Mouse (Mus musculus): Measurements from ENCODE around the gene Camsap3. TPM values are rescaled to one million over a fixed set of nuclear protein-coding genes. Genes with fewer than 3 reads are reported as not detected.

The Camsap3 gene
- polyA plus RNA-seq, 1 experiment = 2.7 TPM

GRCm38 (mm10) chr8:3599219-3599618 is 12.1 kb downstream of the Camsap3 start:
- WGBS = 100% methylated on average over 1 of the region's 1 CpGs

GRCm38 (mm10) chr8:3600401-3600800 is 13.3 kb downstream of the Camsap3 start:
- TF ChIP-seq CTCF (IDR thresholded peaks at IDR 0.05; ENCODE audit: borderline replicate concordance, control insufficient read depth, extremely low read depth, insufficient read depth, low read length, poor library complexity) (no peak), POLR2A (IDR thresholded peaks at IDR 0.05; ENCODE audit: control insufficient read depth, extremely low read depth, insufficient read depth, low read length, poor library complexity) (no peak)
- WGBS = 95% methylated on average over 6 of the region's 6 CpGs
- H3K27me3 ChIP-seq (ENCODE audit: control insufficient read depth, insufficient read depth, low read length) = no peaks in the 10 kb centered on the region
- H3K36me3 ChIP-seq (ENCODE audit: control insufficient read depth, insufficient read depth, low read length) = no peaks in the 10 kb centered on the region
- H3K27ac ChIP-seq (ENCODE audit: control insufficient read depth, insufficient read depth, low read length) = no peak overlapping the region
- no peaks in the 10 kb centered on the region for H3K4me1 ChIP-seq (replicated peaks; ENCODE audit: control insufficient read depth, insufficient read depth, low read length)
- no peak overlapping the region for H3K4me3 ChIP-seq (ENCODE audit: control insufficient read depth, insufficient read depth, low read length)
- no peak for DNase-seq

More at GRCm38 (mm10) chr8:3599219-3599618, 12.1 kb downstream of the Camsap3 start:
- no peaks in the 10 kb centered on the region for H3K4me1 ChIP-seq (replicated peaks; ENCODE audit: control insufficient read depth, insufficient read depth, low read length)
- no peaks in the 10 kb centered on the region for H3K36me3 ChIP-seq (ENCODE audit: control insufficient read depth, insufficient read depth, low read length)
- H3K4me3 ChIP-seq (ENCODE audit: control insufficient read depth, insufficient read depth, low read length) = no peak overlapping the region
- no peak for DNase-seq
- no peaks in the 10 kb centered on the region for H3K27me3 ChIP-seq (ENCODE audit: control insufficient read depth, insufficient read depth, low read length)
- TF ChIP-seq POLR2A (IDR thresholded peaks at IDR 0.05; ENCODE audit: control insufficient read depth, extremely low read depth, insufficient read depth, low read length, poor library complexity) (no peak), CTCF (IDR thresholded peaks at IDR 0.05; ENCODE audit: borderline replicate concordance, control insufficient read depth, extremely low read depth, insufficient read depth, low read length, poor library complexity) (no peak)
- H3K27ac ChIP-seq (ENCODE audit: control insufficient read depth, insufficient read depth, low read length) = no peak overlapping the region

GRCm38 (mm10) chr8:3603439-3603838 is 16.3 kb downstream of the Camsap3 start:
- no peak for TF ChIP-seq CTCF (IDR thresholded peaks at IDR 0.05; ENCODE audit: borderline replicate concordance, control insufficient read depth, extremely low read depth, insufficient read depth, low read length, poor library complexity)
- WGBS = 94% methylated on average over 13 of the region's 13 CpGs
- Histone ChIP-seq H3K36me3 (ENCODE audit: control insufficient read depth, insufficient read depth, low read length) (no peaks in the 10 kb centered on the region), H3K4me3 (ENCODE audit: control insufficient read depth, insufficient read depth, low read length) (no peak overlapping the region), H3K27ac (ENCODE audit: control insufficient read depth, insufficient read depth, low read length) (no peak overlapping the region), H3K4me1 (replicated peaks; ENCODE audit: control insufficient read depth, insufficient read depth, low read length) (no peaks in the 10 kb centered on the region), H3K27me3 (ENCODE audit: control insufficient read depth, insufficient read depth, low read length) (no peaks in the 10 kb centered on the region)
- no peak for DNase-seq

- no peak for DNase-seq
- no peak overlapping the region for H3K27ac ChIP-seq (ENCODE audit: control insufficient read depth, insufficient read depth, low read length)
- no peaks in the 10 kb centered on the region for H3K4me1 ChIP-seq (replicated peaks; ENCODE audit: control insufficient read depth, insufficient read depth, low read length)
- TF ChIP-seq CTCF (IDR thresholded peaks at IDR 0.05; ENCODE audit: borderline replicate concordance, control insufficient read depth, extremely low read depth, insufficient read depth, low read length, poor library complexity) = no peak
- no peak for TF ChIP-seq POLR2A (IDR thresholded peaks at IDR 0.05; ENCODE audit: control insufficient read depth, extremely low read depth, insufficient read depth, low read length, poor library complexity)
- no peaks in the 10 kb centered on the region for H3K27me3 ChIP-seq (ENCODE audit: control insufficient read depth, insufficient read depth, low read length)
- H3K36me3 ChIP-seq (ENCODE audit: control insufficient read depth, insufficient read depth, low read length) = peaks cover 4% of the 10 kb centered on the region
- WGBS = 16% methylated on average over 16 of the region's 16 CpGs
- no peak overlapping the region for H3K4me3 ChIP-seq (ENCODE audit: control insufficient read depth, insufficient read depth, low read length)
These were observed 19.5 kb downstream of the Camsap3 start for GRCm38 (mm10) chr8:3606593-3606992.

GRCm38 (mm10) chr8:3607822-3608221 is 20.7 kb downstream of the Camsap3 start:
- 97% methylated on average over 7 of the region's 7 CpGs for WGBS

GRCm38 (mm10) chr8:3609046-3609815 is 22.1 kb downstream of the Camsap3 start:
- Histone ChIP-seq H3K36me3 (ENCODE audit: control insufficient read depth, insufficient read depth, low read length) (peaks cover 21% of the 10 kb centered on the region), H3K27me3 (ENCODE audit: control insufficient read depth, insufficient read depth, low read length) (no peaks in the 10 kb centered on the region), H3K4me3 (ENCODE audit: control insufficient read depth, insufficient read depth, low read length) (no peak overlapping the region), H3K27ac (ENCODE audit: control insufficient read depth, insufficient read depth, low read length) (no peak overlapping the region), H3K4me1 (replicated peaks; ENCODE audit: control insufficient read depth, insufficient read depth, low read length) (no peaks in the 10 kb centered on the region)
- no peak for TF ChIP-seq POLR2A (IDR thresholded peaks at IDR 0.05; ENCODE audit: control insufficient read depth, extremely low read depth, insufficient read depth, low read length, poor library complexity)
- TF ChIP-seq CTCF (IDR thresholded peaks at IDR 0.05; ENCODE audit: borderline replicate concordance, control insufficient read depth, extremely low read depth, insufficient read depth, low read length, poor library complexity) = no peak
- WGBS = 76% methylated on average over 12 of the region's 12 CpGs
- no peak for DNase-seq

More at GRCm38 (mm10) chr8:3607822-3608221, 20.7 kb downstream of the Camsap3 start:
- DNase-seq = no peak
- Histone ChIP-seq H3K27ac (ENCODE audit: control insufficient read depth, insufficient read depth, low read length) (no peak overlapping the region), H3K4me1 (replicated peaks; ENCODE audit: control insufficient read depth, insufficient read depth, low read length) (no peaks in the 10 kb centered on the region), H3K27me3 (ENCODE audit: control insufficient read depth, insufficient read depth, low read length) (no peaks in the 10 kb centered on the region), H3K4me3 (ENCODE audit: control insufficient read depth, insufficient read depth, low read length) (no peak overlapping the region), H3K36me3 (ENCODE audit: control insufficient read depth, insufficient read depth, low read length) (peaks cover 10% of the 10 kb centered on the region)
- TF ChIP-seq POLR2A (IDR thresholded peaks at IDR 0.05; ENCODE audit: control insufficient read depth, extremely low read depth, insufficient read depth, low read length, poor library complexity) = no peak

- H3K27ac ChIP-seq (ENCODE audit: control insufficient read depth, insufficient read depth, low read length) = no peak overlapping the region
- WGBS = 98% methylated on average over 6 of the region's 6 CpGs
- DNase-seq = no peak
These were observed 22.7 kb downstream of the Camsap3 start for GRCm38 (mm10) chr8:3609816-3610150.

More at GRCm38 (mm10) chr8:3609816-3610150, 22.7 kb downstream of the Camsap3 start:
- Histone ChIP-seq H3K36me3 (ENCODE audit: control insufficient read depth, insufficient read depth, low read length) (peaks cover 27% of the 10 kb centered on the region), H3K4me1 (replicated peaks; ENCODE audit: control insufficient read depth, insufficient read depth, low read length) (no peaks in the 10 kb centered on the region), H3K27me3 (ENCODE audit: control insufficient read depth, insufficient read depth, low read length) (no peaks in the 10 kb centered on the region), H3K4me3 (ENCODE audit: control insufficient read depth, insufficient read depth, low read length) (no peak overlapping the region)
- no peak for TF ChIP-seq CTCF (IDR thresholded peaks at IDR 0.05; ENCODE audit: borderline replicate concordance, control insufficient read depth, extremely low read depth, insufficient read depth, low read length, poor library complexity)
- TF ChIP-seq POLR2A (IDR thresholded peaks at IDR 0.05; ENCODE audit: control insufficient read depth, extremely low read depth, insufficient read depth, low read length, poor library complexity) = no peak

Measured in thymus, adult 2 months (tissue).